Mouse (Mus musculus) hindbrain, embryonic 13.5 days (tissue): ENCODE results near the gene Pex14. TPM values are rescaled to one million over a fixed set of nuclear protein-coding genes. Genes with fewer than 3 reads are reported as not detected.
A peak's percentile ranks its signal among the peaks of the same experiment; 100 is the strongest.

Source experiments
- ATAC-seq: fragments of 200-750 bp; cut with Nextera tagmentation; 2 replicates; pipeline ENCODE4 v1.8.0; 2017; ENCODE audit warnings: moderate TSS enrichment; ENCODE audit not compliant: low FRiP score
- H3K27ac ChIP-seq: fragments of 300-500 bp; sonication (generic); 2 replicates; pipeline ENCODE4 v1.5.1; 2015; ENCODE audit warnings: inconsistent platforms, mild to moderate bottlenecking, moderate library complexity
- H3K27me3 ChIP-seq: fragments of 300-500 bp; sonication (generic); 2 replicates; pipeline ENCODE4 v1.6.1; 2015; ENCODE audit warnings: mild to moderate bottlenecking, inconsistent platforms
- H3K36me3 ChIP-seq: fragments of 300-500 bp; sonication (generic); 2 replicates; pipeline ENCODE4 v1.6.1; 2015; ENCODE audit warnings: mild to moderate bottlenecking, inconsistent platforms
- H3K4me1 ChIP-seq: fragments of 300-500 bp; sonication (generic); replicated peaks from 2 replicates; pipeline ENCODE4 v1.6.1; 2015; ENCODE audit warnings: inconsistent platforms
- H3K4me2 ChIP-seq: fragments of 300-500 bp; sonication (generic); 2 replicates; pipeline ENCODE4 v1.6.1; 2015; ENCODE audit warnings: inconsistent platforms, mild to moderate bottlenecking, moderate library complexity
- H3K4me3 ChIP-seq: fragments of 300-500 bp; sonication (generic); 2 replicates; pipeline ENCODE4 v1.5.1; 2015; ENCODE audit warnings: mild to moderate bottlenecking, inconsistent platforms
- H3K9ac ChIP-seq: fragments of 300-500 bp; sonication (generic); 2 replicates; pipeline ENCODE4 v1.6.1; 2015; ENCODE audit warnings: mild to moderate bottlenecking, inconsistent platforms
- H3K9me3 ChIP-seq: fragments of 300-500 bp; sonication (generic); 2 replicates; pipeline ENCODE4 v1.6.1; 2016; ENCODE audit warnings: inconsistent platforms
- WGBS: fragments of 180-500 bp; shearing (Covaris S2); methylation state at CpG from one replicate; pipeline ENCODE4 v1.1.7; 2015; 5-methylcytosine and 5-hydroxymethylcytosine counted together
- polyA plus RNA-seq: library from polyadenylated mRNA; unstranded; fragments of >200 nt; fragmentation: Nextera tagmentation; extraction: Ambion mirVana; gene quantifications from 2 replicates; pipeline ENCODE4 v1.2.1, GENCODE M21; 2015

Gene Pex14
- polyA plus RNA-seq, 1 experiment from 2014 or later, result 52.6 TPM

DNA sequence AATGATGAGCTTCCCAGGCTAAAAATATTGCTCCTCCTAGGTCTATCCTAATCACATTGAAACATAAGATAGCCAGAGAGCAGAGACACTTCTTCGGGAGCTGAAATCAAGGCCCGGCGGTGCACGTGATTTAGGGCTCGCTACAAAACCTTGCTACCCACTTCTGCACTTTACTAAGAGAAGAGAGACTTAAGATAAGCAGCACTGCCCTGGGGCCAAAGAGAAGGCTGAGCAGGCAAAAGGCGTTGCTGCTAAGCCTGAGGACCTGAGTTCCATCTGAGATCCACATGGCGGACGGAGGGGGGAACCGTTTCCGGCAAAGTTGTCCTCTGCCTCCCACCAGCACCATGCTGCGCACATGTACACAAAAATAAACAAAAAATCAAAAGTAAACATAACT, 1.1 kb downstream of the Pex14 start:
- H3K36me3 ChIP-seq, result peaks cover 6% of the 10 kb centered on the region; the same call in 1 of the 2 replicates

DNA sequence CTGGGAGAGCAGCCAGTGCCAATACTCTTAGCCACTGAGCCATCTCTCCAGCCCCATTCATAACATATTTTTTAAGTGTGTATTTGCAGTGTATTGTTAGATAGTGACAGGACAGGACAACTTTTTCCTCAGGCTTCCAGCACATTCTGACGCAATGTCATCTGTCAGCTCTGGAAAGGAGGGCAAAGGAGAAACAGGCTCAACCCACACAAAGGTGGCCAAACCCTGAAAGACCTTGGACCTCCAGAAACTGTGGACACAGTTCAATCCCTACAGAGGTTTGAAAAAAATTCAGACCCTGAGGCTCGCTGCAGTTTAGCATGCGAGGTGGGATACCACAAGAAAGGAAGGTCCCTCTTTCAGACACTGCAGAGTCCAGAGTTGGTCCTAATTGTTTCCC, 1.7 kb downstream of the Pex14 start:
- peak overlapping the region; percentile 98; the same call in 1 of the 2 replicates for H3K4me2 ChIP-seq
- peak overlapping the region; percentile 93; the same call in 1 of the 2 replicates for H3K9ac ChIP-seq
- peaks cover 10% of the 10 kb centered on the region for H3K36me3 ChIP-seq
- 82% methylated on average over 3 of the region's 3 CpGs for WGBS
- ATAC-seq, result no peak
- peak overlapping the region; percentile 98; the same call in 1 of the 2 replicates for H3K4me3 ChIP-seq
- no peaks in the 10 kb centered on the region for H3K27me3 ChIP-seq
- peaks cover 14% of the 10 kb centered on the region for H3K4me1 ChIP-seq
- H3K9me3 ChIP-seq, result no peaks in the 10 kb centered on the region
- no peak overlapping the region for H3K27ac ChIP-seq

More for the DNA sequence above, 1.1 kb downstream of the Pex14 start:
- peak overlapping the region; percentile 98 for H3K4me3 ChIP-seq
- no peak overlapping the region for H3K27ac ChIP-seq
- H3K27me3 ChIP-seq, result no peaks in the 10 kb centered on the region
- no peaks in the 10 kb centered on the region for H3K9me3 ChIP-seq
- peak overlapping the region; percentile 93 for H3K9ac ChIP-seq
- peak overlapping the region; percentile 98 for H3K4me2 ChIP-seq
- 21% methylated on average over 11 of the region's 11 CpGs for WGBS
- no peak for ATAC-seq
- peaks cover 14% of the 10 kb centered on the region for H3K4me1 ChIP-seq

DNA sequence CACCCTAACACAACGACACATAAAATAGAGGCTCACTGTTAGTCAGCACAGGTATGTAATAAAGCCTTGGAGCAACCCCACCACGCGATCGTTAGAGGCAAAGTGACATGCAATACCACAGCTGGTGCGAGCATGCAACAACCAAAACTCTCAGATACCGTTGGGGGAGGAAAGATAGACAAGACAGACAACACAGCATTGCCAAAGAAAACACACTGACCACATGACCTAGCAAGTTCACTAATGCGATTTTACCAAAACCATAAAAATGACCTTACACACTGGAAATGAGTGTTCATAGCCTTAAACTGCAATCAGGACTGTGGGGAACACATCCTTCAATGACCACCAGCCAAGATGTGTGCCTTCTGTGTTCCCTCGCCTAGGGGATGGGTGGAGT, 8.3 kb downstream of the Pex14 start:
- no peaks in the 10 kb centered on the region for H3K27me3 ChIP-seq
- WGBS, result 92% methylated on average over 8 of the region's 8 CpGs
- no peaks in the 10 kb centered on the region for H3K9me3 ChIP-seq
- no peak overlapping the region for H3K27ac ChIP-seq
- H3K4me3 ChIP-seq, result no peak overlapping the region
- no peaks in the 10 kb centered on the region for H3K4me1 ChIP-seq
- no peak for ATAC-seq
- H3K9ac ChIP-seq, result no peak overlapping the region
- H3K36me3 ChIP-seq, result peaks cover 18% of the 10 kb centered on the region
- no peak overlapping the region for H3K4me2 ChIP-seq

DNA sequence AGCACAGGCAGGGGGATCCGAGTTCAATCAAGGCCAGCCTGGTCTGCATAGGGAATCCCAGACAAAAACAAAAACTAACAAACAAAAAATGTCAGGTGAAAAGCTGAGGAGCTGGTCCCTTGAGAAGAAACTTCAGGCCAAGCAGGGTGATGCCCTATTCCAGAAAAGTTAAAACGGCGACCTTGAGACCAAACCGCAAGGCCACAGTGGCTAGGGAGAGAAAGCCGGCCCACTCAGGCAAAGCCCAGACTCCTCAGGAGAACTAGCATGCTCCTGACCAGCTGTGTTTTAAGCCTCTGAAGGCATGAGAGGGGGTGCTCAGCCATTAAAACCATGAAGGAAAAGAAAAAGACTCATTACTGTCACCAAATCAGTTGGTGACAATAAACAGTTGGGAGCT, 14.3 kb downstream of the Pex14 start:
- Histone ChIP-seq H3K36me3 (no peaks in the 10 kb centered on the region; the same call in 1 of the 2 replicates), H3K4me2 (no peak overlapping the region), H3K9me3 (no peaks in the 10 kb centered on the region), H3K9ac (no peak overlapping the region), H3K27me3 (no peaks in the 10 kb centered on the region), H3K27ac (no peak overlapping the region), H3K4me1 (peaks cover 15% of the 10 kb centered on the region), H3K4me3 (no peak overlapping the region)
- 89% methylated on average over 5 of the region's 5 CpGs for WGBS
- no peak for ATAC-seq

DNA sequence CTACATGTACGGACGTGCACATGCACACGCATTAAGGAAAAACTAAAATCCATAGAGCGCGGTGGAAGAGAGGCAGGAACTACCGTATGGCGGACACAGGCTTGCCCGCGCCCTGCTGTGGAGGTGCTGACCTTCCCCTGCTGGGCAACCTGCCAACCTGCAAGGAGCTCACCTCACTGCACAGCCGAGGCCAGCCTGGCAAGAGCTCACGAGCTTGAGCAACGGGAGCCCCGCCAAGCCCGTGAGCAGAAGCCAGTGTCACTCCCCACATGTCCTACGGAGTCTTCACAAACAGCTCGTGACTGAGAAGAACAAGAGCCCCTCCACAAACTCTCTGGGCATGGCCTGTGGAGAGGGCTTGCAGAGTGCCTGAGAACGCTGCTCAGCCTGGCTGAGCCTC, 18.1 kb downstream of the Pex14 start:
- Histone ChIP-seq H3K27me3 (no peaks in the 10 kb centered on the region), H3K4me3 (no peak overlapping the region), H3K9ac (0 out of 2 replicates have a peak overlapping the region, but pooled peaks have one; percentile 19), H3K36me3 (no peaks in the 10 kb centered on the region; the same call in 1 of the 2 replicates), H3K9me3 (no peaks in the 10 kb centered on the region), H3K27ac (no peak overlapping the region), H3K4me1 (peaks cover 19% of the 10 kb centered on the region), H3K4me2 (no peak overlapping the region)
- 74% methylated on average over 17 of the region's 17 CpGs for WGBS
- no peak for ATAC-seq

DNA sequence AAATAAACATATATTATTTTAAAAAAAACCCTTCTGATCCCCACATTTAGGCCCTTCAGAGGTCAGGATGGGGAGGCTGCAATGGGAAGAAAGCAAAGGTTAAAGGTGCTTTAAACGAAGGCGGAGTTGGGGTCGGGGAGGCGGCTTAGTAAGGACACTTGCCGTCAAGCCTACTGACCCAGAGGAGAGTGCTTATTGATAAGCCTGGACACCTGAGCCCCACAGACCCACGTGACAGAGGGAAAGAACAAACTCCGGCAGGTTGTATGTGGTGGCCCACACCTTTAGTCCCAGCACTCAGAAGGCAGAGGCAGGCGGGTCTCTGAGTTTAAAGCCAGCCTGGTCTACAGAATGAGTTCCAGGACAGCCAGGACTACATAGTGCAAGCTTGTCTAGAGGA, 19.6 kb downstream of the Pex14 start:
- Histone ChIP-seq H3K27me3 (no peaks in the 10 kb centered on the region), H3K36me3 (peaks cover 4% of the 10 kb centered on the region), H3K4me3 (no peak overlapping the region), H3K4me1 (peaks cover 32% of the 10 kb centered on the region), H3K27ac (no peak overlapping the region), H3K4me2 (no peak overlapping the region), H3K9me3 (no peaks in the 10 kb centered on the region), H3K9ac (no peak overlapping the region)
- WGBS, result 87% methylated on average over 8 of the region's 8 CpGs
- ATAC-seq, result no peak

DNA sequence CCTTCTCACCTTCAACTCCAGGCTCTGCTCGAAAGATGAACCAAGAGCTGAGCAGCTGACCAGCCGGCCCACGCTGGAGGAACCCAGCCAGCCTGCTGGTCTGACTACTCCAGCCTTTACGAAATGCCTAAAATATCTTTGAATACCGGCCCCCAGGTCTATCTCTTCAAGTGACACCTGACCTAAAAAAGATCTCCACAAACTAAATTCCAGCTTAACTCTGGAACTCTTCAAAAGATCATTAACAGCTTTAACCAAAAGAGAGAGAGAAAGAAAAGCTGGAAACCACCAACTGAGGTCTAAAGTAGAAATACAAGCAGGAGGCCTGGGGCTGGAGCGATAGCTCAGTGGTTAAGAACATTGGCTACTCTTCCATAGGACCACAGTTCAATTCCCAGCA, 20.0 kb downstream of the Pex14 start:
- no peak overlapping the region for H3K4me3 ChIP-seq
- H3K27ac ChIP-seq, result no peak overlapping the region
- no peak overlapping the region for H3K9ac ChIP-seq
- 91% methylated on average over 6 of the region's 6 CpGs for WGBS
- no peaks in the 10 kb centered on the region for H3K27me3 ChIP-seq
- H3K4me2 ChIP-seq, result no peak overlapping the region
- peaks cover 8% of the 10 kb centered on the region for H3K36me3 ChIP-seq
- ATAC-seq, result no peak
- no peaks in the 10 kb centered on the region for H3K9me3 ChIP-seq
- H3K4me1 ChIP-seq, result peaks cover 32% of the 10 kb centered on the region

DNA sequence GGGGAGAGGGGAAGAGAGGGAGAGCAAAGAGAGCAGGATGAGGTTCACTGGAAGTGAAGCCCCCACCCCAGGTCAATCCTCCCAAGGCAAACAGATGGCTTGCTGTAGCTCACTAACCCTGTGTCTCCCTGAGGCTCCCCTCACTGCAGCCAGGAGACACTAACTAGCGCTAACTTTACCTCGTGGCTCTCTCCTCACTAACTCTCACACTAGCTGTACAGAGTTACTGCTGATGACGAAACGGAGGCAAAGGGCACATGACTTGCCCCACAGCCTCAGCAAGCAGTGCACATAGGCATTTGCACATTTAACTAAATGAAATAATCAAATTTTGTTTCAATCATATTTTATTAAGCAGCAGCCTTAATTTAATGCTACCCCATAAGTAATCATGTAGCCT, 21.4 kb downstream of the Pex14 start:
- Histone ChIP-seq H3K9me3 (no peaks in the 10 kb centered on the region), H3K9ac (no peak overlapping the region), H3K4me2 (no peak overlapping the region), H3K27me3 (no peaks in the 10 kb centered on the region), H3K4me3 (no peak overlapping the region), H3K36me3 (peaks cover 12% of the 10 kb centered on the region), H3K27ac (no peak overlapping the region), H3K4me1 (peaks cover 25% of the 10 kb centered on the region)
- no peak for ATAC-seq
- 61% methylated on average over 4 of the region's 4 CpGs for WGBS

DNA sequence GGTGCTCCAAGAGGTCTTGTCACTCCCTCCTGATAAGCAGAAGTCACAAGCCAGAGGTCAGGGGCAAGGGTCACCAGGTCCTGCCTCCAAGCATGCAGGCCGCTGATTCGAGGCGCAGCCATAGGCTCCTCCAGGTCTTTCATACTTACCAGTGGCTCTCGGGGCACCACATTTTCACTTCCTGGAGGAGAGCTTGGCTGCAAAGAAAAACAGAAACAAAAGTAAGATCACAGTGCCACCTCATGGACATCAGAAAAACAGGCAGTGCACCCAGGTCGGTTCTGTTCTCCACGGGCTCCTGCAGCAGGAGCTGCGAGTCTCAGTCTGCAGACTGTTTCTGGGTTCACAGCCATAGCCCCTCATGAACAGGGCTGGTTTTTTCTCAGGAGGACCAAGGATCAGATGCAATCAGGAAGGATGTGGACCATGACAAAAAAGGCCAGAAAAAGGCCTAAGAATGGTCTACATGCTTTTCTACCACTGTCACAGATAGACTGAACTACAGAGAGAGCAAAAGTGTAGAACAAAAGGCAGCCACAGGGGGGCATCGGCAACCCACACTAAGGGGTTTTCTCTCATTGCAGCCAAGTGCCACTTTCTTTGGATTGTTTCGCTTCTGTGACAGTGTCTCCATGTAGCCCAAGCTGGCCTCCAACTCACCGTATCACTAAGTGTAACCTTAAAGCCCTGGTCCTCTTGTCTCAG, 23.7 kb downstream of the Pex14 start:
- Histone ChIP-seq H3K4me2 (no peak overlapping the region), H3K27me3 (no peaks in the 10 kb centered on the region), H3K4me3 (no peak overlapping the region), H3K27ac (no peak overlapping the region), H3K9ac (no peak overlapping the region), H3K9me3 (no peaks in the 10 kb centered on the region), H3K36me3 (peaks cover 26% of the 10 kb centered on the region), H3K4me1 (peaks cover 17% of the 10 kb centered on the region; the same call in 1 of the 2 replicates)
- ATAC-seq, result peak; percentile 70
- 31% methylated on average over 10 of the region's 10 CpGs for WGBS

DNA sequence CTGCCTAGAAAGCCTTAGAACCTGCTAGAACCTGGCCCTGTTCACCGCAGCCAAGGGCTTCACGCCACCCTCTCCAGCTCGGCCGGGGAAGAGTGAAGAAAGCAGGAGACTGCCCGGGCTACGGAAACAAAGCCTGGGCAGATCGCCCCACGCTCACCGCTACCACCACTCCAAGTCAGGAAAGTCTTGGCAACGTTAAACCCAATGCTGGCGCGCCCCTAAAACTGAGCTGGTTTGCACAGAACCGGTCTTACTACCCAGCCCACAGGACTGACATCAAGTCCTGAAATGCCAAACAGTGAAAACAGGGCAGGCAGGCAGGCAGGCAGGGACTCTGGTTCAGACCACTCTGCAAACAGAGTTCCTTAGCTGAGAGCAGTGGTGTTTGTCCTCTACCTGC, 24.6 kb downstream of the Pex14 start:
- H3K27ac ChIP-seq, result 0 out of 2 replicates have a peak overlapping the region, but pooled peaks have one; percentile 6
- 96% methylated on average over 13 of the region's 13 CpGs for WGBS
- peaks cover 26% of the 10 kb centered on the region for H3K36me3 ChIP-seq
- no peak overlapping the region for H3K4me2 ChIP-seq
- H3K27me3 ChIP-seq, result no peaks in the 10 kb centered on the region
- H3K9ac ChIP-seq, result peak overlapping the region; percentile 39; the same call in 1 of the 2 replicates
- H3K4me3 ChIP-seq, result no peak overlapping the region
- H3K4me1 ChIP-seq, result peaks cover 25% of the 10 kb centered on the region; the same call in 1 of the 2 replicates
- H3K9me3 ChIP-seq, result no peaks in the 10 kb centered on the region
- ATAC-seq, result no peak

DNA sequence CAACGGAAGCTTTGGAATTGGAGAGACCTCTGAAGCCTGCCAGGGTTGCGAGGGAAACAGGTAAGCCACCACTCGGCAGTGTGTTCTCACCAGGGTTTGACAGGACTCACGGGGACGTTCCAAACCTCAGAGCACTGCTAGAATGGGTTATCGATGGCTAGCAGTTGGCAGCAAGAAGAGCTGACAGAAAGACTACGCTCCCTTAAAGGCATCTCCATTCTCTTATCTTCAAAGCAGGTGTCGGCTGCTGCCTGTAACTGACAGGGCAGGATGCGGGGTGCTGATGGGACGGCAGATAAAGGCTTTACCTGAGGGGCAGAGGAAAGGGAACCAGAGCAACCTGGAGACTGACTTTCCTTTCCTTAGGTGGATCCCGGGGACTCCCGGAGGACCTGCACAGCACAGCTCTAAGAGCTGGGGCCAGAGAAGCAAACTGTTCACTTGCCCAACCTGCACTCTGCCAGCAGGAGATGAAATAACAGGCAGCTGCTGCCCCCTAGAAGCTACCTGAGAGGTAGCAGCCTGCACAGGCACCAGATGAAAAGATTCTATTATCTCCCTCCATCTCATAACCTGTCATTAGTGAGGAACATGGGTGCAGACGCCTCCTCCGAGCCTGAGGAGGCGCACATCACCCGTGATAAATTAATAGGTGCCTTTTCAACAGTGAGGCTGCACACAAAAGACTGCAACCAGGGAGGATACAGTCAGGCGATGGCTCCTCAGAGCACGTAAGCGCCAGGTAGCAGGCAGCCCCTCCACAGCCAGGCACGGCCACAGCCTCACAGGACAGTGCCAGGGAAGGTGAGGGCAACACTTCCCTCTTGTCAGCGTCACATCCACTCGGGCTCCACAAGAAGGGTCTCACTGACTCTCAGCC, 32.8 kb downstream of the Pex14 start:
- Histone ChIP-seq H3K9me3 (no peaks in the 10 kb centered on the region), H3K4me1 (peaks cover 49% of the 10 kb centered on the region), H3K36me3 (peaks cover 2% of the 10 kb centered on the region), H3K27me3 (no peaks in the 10 kb centered on the region), H3K27ac (no peak overlapping the region), H3K4me2 (no peak overlapping the region), H3K4me3 (no peak overlapping the region), H3K9ac (peak overlapping the region; percentile 29; the same call in 1 of the 2 replicates)
- 78% methylated on average over 22 of the region's 22 CpGs for WGBS
- peak; percentile 75 for ATAC-seq

DNA sequence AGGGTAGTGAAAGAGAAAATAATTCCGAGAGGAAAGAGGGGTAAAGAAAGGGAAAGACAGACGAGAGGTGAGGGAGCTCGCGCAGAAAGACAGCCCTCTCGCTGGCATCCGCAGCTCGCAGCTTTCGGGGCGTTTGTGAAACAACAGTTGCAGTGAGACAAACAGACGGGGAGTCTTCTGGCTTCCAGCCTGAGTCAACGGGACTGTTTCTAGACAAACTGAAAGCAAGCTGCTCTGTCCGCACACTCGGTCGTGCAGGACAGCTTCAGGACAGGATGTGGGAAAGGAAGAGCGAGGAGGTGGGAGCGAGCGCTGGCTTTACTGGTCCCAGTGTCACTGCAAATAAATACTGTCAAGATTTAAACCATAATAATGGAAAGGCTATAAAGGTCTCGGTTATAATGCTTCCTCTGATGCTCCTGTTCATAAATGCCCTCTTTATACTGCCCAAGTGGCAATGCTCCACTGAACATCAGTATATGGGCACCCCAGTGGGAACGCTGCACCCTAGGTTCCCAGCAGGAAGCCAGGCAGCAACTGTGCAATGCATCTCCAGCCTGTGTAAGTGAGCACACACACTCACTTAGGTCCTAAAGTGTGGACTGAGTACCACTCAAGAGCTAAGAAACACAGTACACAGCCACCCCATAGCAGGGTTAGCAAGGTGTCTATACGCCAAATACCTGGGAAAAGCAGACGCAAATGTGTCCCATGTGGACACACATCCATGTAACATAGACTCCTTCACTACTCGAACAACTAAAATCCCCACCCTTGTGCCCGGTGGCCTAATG, 35.4 kb downstream of the Pex14 start:
- ATAC-seq, result no peak
- no peak overlapping the region for H3K27ac ChIP-seq
- no peaks in the 10 kb centered on the region for H3K9me3 ChIP-seq
- H3K9ac ChIP-seq, result no peak overlapping the region
- peaks cover 57% of the 10 kb centered on the region for H3K4me1 ChIP-seq
- H3K4me3 ChIP-seq, result no peak overlapping the region
- WGBS, result 87% methylated on average over 23 of the region's 23 CpGs
- H3K4me2 ChIP-seq, result no peak overlapping the region
- no peaks in the 10 kb centered on the region for H3K36me3 ChIP-seq
- H3K27me3 ChIP-seq, result no peaks in the 10 kb centered on the region
